Mouse (Mus musculus): ENCODE data around the gene Exosc1.
"Not testable (repeated sequence)": the region's sequence is repeated elsewhere in the genome, so short reads cannot be mapped to it uniquely, and the experiment has no call there.

Gene Exosc1

GRCm38 (mm10) chr19:41933179-41934086, at the start of gene Exosc1, which contains the start of gene Zdhhc16:
Exosc1 (minus strand) TSS chr19:41933423.
Zdhhc16 (plus strand) TSS chr19:41933480.
- DNase-seq (ENCODE audit: low spot score): peak; percentile 93

GRCm38 (mm10) chr19:41982791-41983150, 49.5 kb upstream of the Exosc1 start:
- DNase-seq (ENCODE audit: low spot score): no peak

GRCm38 (mm10) chr19:41981931-41982790, 48.9 kb upstream of the Exosc1 start:
- DNase-seq (ENCODE audit: low spot score): peak; percentile 28

- DNase-seq (ENCODE audit: low spot score): no peak
Measured at GRCm38 (mm10) chr19:41981595-41981927, 48.3 kb upstream of the Exosc1 start, which contains the start of gene Ubtd1. Ubtd1 (plus strand) TSS chr19:41981763.

- peak; percentile 97 for DNase-seq (ENCODE audit: low spot score)
Measured at GRCm38 (mm10) chr19:41980819-41981594, 47.8 kb upstream of the Exosc1 start, which contains the start of gene Mms19. Mms19 (minus strand) TSS chr19:41981157.

GRCm38 (mm10) chr19:41980422-41980818, 47.2 kb upstream of the Exosc1 start:
- DNase-seq (ENCODE audit: low spot score): peak; percentile 58

GRCm38 (mm10) chr19:41973891-41974794, 40.9 kb upstream of the Exosc1 start:
- no peak for DNase-seq (ENCODE audit: low spot score)

GRCm38 (mm10) chr19:41969618-41970017, 36.4 kb upstream of the Exosc1 start:
- no peak for DNase-seq (ENCODE audit: low spot score)

- no peak for DNase-seq (ENCODE audit: low spot score)
Measured at GRCm38 (mm10) chr19:41953574-41953973, 20.4 kb upstream of the Exosc1 start.

GRCm38 (mm10) chr19:41952287-41952686, 19.1 kb upstream of the Exosc1 start:
- peak; percentile 29 for DNase-seq (ENCODE audit: low spot score)

- DNase-seq (ENCODE audit: low spot score): no peak
Measured at GRCm38 (mm10) chr19:41943841-41944240, 10.6 kb upstream of the Exosc1 start.

GRCm38 (mm10) chr19:41938539-41938938, 5.3 kb upstream of the Exosc1 start:
- no peak for DNase-seq (ENCODE audit: low spot score)

- no peak for DNase-seq (ENCODE audit: low spot score)
Measured at GRCm38 (mm10) chr19:41935921-41936320, 2.7 kb upstream of the Exosc1 start.

- peak; percentile 34 for DNase-seq (ENCODE audit: low spot score)
Measured at GRCm38 (mm10) chr19:41934124-41934523, 901 bp upstream of the Exosc1 start.

GRCm38 (mm10) chr19:41932686-41933085, 537 bp downstream of the Exosc1 start:
- peak; percentile 50 for DNase-seq (ENCODE audit: low spot score)

GRCm38 (mm10) chr19:41920412-41921067, 12.7 kb downstream of the Exosc1 start:
- no peak for DNase-seq (ENCODE audit: low spot score)

GRCm38 (mm10) chr19:41919471-41919870, 13.8 kb downstream of the Exosc1 start:
- no peak for DNase-seq (ENCODE audit: low spot score)

GRCm38 (mm10) chr19:41916853-41917252, 16.4 kb downstream of the Exosc1 start:
- DNase-seq (ENCODE audit: low spot score): no peak

- DNase-seq (ENCODE audit: low spot score): no peak
Measured at GRCm38 (mm10) chr19:41915294-41915693, 17.9 kb downstream of the Exosc1 start.

- DNase-seq (ENCODE audit: low spot score): not testable (repeated sequence)
Measured at GRCm38 (mm10) chr19:41914592-41914882, 18.7 kb downstream of the Exosc1 start.

Data from MN1 (cell line).